Mouse (Mus musculus) lung, postnatal 25 days (tissue): ENCODE results near the gene Dock9.
A peak's percentile ranks its signal among the peaks of the same experiment; 100 is the strongest.
"Not testable (repeated sequence)": the region's sequence is repeated elsewhere in the genome, so short reads cannot be mapped to it uniquely, and the experiment has no call there.

Experiments
- DNase-seq: peaks from one replicate; pipeline ENCODE4 v3.0.0; 2022; ENCODE audit warnings: low spot score

The Dock9 gene

GRCm38 (mm10) chr14:121660167-121660894, 137.3 kb downstream of the Dock9 start:
- DNase-seq = peak; percentile 79

DNA sequence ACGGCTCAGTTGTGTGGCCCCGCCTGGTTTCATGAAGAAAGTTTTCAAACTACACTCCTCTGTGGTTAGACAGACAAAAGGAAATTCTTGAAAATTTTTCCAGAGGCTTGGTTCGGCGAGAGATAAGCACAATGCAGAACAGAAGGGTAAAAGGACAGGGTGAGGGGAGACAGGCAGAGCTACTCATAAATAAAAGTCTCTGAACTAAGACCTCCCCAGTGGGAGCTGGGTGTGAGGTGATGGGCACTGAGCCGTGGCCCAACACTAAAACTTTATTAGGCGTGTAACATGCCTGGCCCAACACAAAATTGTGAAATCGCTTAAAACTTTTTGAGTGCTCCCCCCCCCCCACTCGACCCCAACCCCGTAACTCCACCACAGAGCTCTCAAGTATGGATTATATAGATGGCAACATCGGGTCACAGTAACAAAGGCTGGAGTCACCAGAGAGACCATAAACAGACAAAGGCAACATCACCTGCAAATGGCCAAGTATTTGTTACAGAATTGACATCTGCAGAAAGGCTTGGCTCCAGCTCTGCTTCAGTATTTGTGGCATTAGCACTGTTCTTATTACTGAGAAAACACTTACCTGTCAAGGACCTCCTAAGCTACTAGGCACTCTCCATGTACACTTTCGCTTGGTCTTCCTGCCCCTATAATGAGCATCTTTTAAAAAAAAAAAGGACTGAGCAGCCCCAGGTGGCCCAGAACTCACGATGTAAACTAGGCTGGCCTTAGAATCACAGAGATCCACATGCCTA, 138.4 kb downstream of the Dock9 start:
- DNase-seq = no peak

- DNase-seq = no peak
These were observed 139.1 kb downstream of the Dock9 start for GRCm38 (mm10) chr14:121658537-121658936.

GRCm38 (mm10) chr14:121657633-121658032, 140.0 kb downstream of the Dock9 start:
- no peak for DNase-seq

GRCm38 (mm10) chr14:121656912-121657311, 140.7 kb downstream of the Dock9 start:
- no peak for DNase-seq

DNA sequence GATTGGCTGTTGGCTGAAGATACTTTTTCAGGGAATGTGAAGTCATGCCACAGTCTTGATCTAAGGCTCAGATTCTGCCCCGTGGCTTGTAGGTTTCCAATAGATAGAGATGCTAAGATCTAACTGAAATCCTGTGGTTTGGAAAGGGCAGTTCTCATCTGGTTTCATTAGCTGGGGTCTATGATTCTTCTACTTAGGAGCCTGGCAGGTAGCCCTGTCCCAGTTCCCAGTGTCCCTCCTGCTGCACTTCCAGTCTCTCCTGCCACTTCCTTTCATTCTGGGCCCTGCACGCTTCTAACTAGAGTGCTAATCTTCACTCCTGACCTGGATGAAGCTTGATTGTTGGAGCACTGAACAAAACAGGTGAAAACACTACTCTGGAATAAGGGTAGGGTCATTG, 142.7 kb downstream of the Dock9 start:
- DNase-seq = no peak

- no peak for DNase-seq
These were observed 143.1 kb downstream of the Dock9 start for GRCm38 (mm10) chr14:121654416-121654967.

DNA sequence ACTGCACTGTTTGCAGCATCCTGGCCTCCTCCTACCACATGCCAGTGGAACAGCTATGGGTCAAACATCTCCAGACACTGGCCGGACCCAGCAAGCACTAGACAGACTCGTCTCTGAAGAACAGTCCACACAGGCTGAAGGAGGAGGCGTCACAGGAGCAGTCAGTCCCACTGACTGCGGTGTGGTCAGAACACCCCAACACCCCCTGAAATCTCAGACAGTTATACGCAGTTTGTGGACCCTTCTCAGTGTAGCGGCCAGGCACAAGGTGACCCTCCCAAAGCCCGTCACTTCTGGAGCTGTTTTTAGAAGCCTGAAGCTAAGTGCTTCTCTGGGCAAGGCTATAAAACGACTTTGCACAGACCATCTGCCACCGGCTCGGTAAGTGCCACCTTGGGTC, 143.9 kb downstream of the Dock9 start:
- no peak for DNase-seq

DNA sequence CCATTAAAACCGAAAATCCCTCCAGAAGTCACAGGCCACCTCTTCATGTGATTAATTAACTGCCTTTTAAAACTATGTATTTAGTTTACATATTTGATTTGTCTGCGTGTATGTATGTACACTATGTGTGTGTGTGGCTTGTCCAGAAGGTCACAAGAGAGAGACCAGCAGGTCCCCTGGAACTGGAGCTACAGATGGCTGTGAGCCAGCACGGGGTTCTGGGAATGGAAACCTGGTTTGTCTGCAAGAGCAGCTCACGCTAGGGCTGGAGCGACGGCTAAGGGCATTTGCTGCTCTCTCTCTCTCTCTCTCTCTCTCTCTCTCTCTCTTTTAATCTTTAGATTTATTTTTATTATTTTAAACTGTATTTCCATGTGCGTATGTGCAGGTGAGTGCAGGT, 144.4 kb downstream of the Dock9 start:
- no peak for DNase-seq

DNA sequence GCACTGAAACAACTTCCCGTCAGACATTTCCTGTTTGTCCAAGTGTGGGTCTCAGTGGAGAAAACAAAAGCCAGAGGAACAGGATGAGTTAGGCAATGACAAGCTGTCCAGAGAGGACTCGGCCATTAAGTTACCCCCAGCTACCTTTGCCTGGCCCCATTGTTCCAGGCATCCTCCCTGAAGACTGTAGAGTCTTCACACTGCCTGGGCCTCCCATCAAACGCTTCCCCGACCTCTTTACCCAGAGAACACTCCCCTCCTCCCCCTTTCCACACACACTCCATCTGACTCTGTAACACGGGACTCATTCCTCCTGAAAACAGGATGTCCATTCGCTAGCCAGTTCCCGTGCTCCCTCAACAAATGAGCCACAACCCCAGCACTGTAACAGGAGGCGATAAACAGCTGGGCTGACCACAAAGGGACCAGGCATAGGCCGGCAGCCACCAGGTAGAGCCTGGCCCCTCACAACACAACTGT, 149.0 kb downstream of the Dock9 start:
- peak; percentile 45 for DNase-seq

GRCm38 (mm10) chr14:121647693-121648092, 149.9 kb downstream of the Dock9 start:
- DNase-seq = no peak

DNA sequence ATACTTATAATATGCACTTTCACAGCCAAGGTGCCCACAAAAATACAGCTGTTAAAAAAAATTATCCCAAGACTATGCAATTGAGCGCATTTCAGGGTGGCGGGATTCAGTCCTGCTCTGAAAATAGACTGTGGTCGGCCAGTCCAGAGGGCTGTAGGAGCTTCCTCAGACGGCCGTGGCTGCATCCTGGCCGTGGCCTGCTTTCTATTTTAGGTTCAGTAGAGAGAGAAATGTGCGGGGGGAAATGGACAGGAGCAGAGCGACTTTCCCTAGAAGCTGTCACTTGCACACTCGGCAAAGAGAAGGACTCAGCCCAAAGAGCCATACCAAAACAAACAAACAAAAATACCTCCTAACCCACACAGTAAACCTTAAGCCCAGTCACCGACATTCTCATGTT, 151.0 kb downstream of the Dock9 start:
- DNase-seq = no peak

GRCm38 (mm10) chr14:121644302-121644701, 153.3 kb downstream of the Dock9 start:
- no peak for DNase-seq

DNA sequence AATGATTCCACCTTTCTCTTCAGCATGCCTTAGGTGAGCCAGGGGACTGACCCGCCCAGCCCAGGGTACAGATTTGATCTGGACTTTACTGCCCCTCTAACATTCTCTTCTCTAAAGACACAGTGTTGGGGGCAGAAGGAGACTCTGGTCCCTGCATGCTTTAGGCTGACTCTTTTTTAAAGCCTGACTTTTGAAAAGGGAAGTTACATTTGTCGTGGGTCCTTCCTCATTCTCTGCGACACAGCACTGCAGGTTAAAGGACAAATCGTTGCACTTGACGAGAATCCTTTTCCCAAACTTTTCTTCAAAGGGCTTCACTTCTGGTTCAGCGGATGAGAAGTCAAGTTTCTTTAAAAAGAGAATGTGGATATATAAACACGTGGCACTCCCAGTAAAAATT, 156.4 kb downstream of the Dock9 start:
- no peak for DNase-seq

DNA sequence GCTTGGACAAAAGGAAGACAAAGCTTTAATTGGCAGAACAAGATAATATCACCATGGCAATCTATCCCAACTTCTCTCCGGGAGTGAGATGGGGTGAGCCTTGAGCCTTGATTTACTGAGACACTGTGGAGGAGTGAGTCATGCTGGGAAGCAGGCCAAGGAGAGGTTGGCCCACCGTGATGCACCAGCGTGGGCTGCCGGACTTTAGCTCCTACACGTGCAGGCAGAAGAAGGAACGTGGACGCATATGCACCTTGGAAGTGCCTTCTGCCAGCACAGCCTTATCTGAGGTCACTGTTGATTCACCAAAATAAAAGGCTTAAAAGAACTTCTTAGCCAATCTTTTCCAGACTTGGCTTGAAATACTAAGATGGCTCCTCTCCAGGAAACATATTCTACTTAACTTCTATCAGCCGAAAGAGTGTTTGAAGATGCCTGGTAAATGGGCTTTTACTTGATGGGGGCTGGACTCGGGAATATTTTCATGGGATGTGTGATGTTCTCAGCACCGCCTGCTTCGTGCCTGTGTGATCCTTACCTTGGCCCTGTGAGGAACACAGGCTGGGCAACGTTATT, 160.6 kb downstream of the Dock9 start:
- DNase-seq = no peak

DNA sequence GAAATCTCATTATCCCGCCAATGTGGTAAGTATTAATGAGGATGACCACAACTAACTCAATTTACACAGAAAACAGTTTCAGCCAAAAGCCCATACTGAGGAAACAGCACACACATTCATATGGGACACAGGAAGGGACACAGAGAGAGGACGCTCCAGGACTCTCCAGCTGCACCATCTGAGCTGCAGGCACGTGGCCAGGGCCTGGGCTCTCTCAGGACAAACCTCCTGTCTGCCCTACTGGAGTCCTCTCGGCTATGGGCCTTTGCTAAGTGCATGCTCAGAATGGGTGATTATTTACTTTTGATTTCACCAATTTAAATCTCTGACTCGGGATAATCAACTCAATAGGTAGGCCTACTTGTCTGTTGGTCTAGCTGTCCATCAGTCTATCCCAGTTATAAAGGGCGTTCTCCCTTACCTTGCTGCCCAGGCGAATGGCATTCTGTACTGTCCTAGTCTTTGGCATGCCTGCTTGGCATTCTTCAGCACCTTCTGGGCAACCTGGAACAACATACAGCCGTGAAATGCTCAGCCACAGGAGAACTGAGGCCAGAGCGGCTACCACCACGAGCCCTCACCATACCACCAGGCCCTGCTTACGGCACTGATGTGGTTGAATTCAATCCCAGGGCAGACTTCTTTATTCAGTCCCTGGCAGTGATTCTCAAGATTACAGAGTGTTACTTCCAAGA, 162.8 kb downstream of the Dock9 start:
- no peak for DNase-seq

DNA sequence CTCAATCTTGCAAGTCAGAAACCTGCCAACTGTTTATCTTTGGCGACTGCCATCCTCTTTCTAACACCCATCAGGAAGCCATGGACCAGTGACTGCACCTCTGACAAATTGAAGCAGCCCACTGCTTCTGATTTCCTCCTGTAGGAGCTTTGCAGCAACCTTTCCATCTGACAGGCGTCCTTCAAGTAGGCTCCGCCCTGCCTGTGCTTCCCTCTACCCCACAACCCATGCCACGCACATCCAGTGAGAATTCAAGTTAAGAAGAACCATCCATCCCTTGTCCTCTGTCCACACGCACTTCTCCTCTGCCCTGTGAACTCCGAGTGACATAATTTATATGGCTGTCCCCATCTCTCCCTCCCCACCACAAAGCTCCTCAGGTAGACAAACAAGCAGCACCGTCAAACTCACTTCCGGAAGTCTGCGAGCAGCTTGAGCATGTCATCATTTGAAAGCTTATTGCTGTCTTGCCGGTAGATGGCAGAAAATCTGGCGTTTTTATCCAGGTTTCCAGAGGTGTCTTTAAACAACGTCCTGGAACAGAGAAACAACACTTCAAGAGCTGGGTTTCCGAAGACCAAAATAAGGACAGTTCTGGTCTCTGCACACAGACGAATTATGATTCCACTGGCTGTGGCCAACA, 163.4 kb downstream of the Dock9 start:
- DNase-seq = no peak

- DNase-seq = no peak
These were observed 165.7 kb downstream of the Dock9 start for GRCm38 (mm10) chr14:121631934-121632333.

- no peak for DNase-seq
These were observed 170.9 kb downstream of the Dock9 start for GRCm38 (mm10) chr14:121626741-121627140.

GRCm38 (mm10) chr14:121623996-121624542, 173.6 kb downstream of the Dock9 start:
- DNase-seq = not testable (repeated sequence)

DNA sequence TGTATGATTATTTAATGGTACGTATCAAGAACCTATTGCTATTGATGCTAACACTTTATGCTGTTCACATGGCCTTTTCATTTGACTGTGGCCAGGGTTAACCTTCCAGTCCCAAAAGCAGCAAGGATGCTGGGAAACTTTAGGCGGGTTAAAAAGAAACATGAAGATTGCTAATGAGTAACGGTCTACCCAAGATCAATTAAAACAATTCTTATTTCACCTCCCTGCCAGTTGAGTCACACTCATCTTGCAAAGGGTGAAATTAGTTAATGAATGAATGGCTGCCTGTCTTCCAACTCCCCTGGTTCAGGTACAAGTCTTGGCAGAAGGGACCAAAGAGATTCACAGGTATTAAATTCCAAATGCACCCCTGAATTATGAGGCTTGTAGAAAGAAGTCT, 175.8 kb downstream of the Dock9 start:
- no peak for DNase-seq
